Mouse (Mus musculus): ENCODE results near the gene Gpr3. TPM values are rescaled to one million over a fixed set of nuclear protein-coding genes. Genes with fewer than 3 reads are reported as not detected.

The Gpr3 gene
- total and polyA plus RNA-seq, 2 experiments from 2014 or later, result 4.5 to 10.8 TPM

- peaks cover 8% of the 10 kb centered on the region for H3K4me1 ChIP-seq (ENCODE audit: insufficient read depth, low read length)
- no peak for TF ChIP-seq CTCF (IDR thresholded peaks at IDR 0.05)
- H3K36me3 ChIP-seq (ENCODE audit: insufficient read depth, low read length), result no peaks in the 10 kb centered on the region
- no peak for DNase-seq (ENCODE audit: low spot score)
- no peak overlapping the region for H3K9ac ChIP-seq (replicated peaks; ENCODE audit: low read length, poor library complexity, severe bottlenecking)
- no peak overlapping the region for H3K27ac ChIP-seq (ENCODE audit: low read depth, low read length)
- no peak overlapping the region for H3K4me2 ChIP-seq (ENCODE audit: low read depth, low read length, poor library complexity, severe bottlenecking)
- H3K27me3 ChIP-seq (ENCODE audit: insufficient read depth, low read length), result no peaks in the 10 kb centered on the region
- no peak overlapping the region for H3K4me3 ChIP-seq (ENCODE audit: low read depth, low read length)
- 91% methylated on average over 7 of the region's 7 CpGs for WGBS
- no peak for ATAC-seq (ENCODE audit: low FRiP score)
- H3K9me3 ChIP-seq (ENCODE audit: low read length), result no peaks in the 10 kb centered on the region
Measured at GRCm38 (mm10) chr4:133179258-133179657, 33.1 kb downstream of the Gpr3 start.

DNA sequence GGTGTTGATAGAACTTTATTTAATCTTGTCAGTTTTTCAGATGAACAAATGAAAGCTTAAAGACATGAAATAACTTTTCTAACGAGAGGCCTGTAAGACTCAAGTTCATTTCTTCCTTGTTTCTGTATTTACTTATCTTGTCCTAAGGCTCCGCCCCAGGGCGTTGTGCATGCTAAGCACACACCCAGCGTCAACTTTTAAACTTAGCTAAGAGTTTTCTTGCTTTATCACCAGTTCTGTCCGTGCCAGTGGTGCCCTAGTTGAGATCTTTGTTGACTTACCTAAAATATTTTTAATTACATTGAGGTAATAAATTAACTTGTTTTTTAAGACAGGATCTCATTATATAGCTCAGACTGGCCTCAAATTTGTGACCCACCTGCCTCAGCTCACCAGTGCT is 34.0 kb downstream of the Gpr3 start:
- Histone ChIP-seq H3K4me1 (ENCODE audit: insufficient read depth, low read length) (peaks cover 8% of the 10 kb centered on the region), H3K27me3 (ENCODE audit: insufficient read depth, low read length) (no peaks in the 10 kb centered on the region), H3K27ac (ENCODE audit: low read depth, low read length) (no peak overlapping the region), H3K36me3 (ENCODE audit: insufficient read depth, low read length) (no peaks in the 10 kb centered on the region), H3K4me3 (ENCODE audit: low read depth, low read length) (no peak overlapping the region), H3K4me2 (ENCODE audit: low read depth, low read length, poor library complexity, severe bottlenecking) (no peak overlapping the region), H3K9me3 (ENCODE audit: low read length) (no peaks in the 10 kb centered on the region), H3K9ac (replicated peaks; ENCODE audit: low read length, poor library complexity, severe bottlenecking) (no peak overlapping the region)
- 92% methylated on average over 5 of the region's 5 CpGs for WGBS
- DNase-seq (ENCODE audit: low spot score), result no peak
- TF ChIP-seq CTCF (IDR thresholded peaks at IDR 0.05), result no peak
- ATAC-seq (ENCODE audit: low FRiP score), result no peak

DNA sequence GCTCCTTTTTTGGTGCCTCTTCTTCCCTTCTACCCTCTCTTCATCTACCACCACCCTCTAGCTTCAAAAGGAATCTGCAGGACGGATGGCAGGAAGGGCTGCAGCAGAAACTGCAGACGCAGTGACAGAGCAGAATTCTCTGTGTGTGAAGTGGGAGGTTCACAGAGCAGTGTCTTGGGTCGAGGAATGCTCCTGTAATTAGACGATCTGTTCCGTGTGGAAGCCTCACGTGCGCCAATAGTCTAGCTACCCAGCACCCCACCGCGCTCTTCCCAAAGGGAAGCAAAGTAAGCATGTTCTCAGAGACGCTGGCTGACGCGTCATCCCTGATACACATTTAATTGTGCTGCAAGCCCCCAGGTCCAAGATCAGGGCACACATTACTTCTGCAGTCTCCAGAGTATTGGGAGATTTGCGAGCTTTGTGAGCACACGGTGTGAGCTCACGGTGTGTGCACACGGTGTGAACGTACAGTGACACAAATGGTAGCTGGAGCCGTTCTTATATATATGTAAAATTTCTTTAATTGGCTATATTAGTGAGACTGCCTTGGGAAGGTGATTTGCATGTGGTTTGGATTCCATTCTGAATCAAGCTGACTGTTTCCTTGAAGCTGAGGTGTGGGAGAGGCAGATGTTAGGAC is 35.5 kb downstream of the Gpr3 start:
- no peak for TF ChIP-seq CTCF (IDR thresholded peaks at IDR 0.05)
- Histone ChIP-seq H3K9me3 (ENCODE audit: low read length) (no peaks in the 10 kb centered on the region), H3K27ac (ENCODE audit: low read depth, low read length) (peak overlapping the region; percentile 76), H3K4me2 (ENCODE audit: low read depth, low read length, poor library complexity, severe bottlenecking) (peak overlapping the region; percentile 20; the same call in 1 of the 2 replicates), H3K9ac (replicated peaks; ENCODE audit: low read length, poor library complexity, severe bottlenecking) (0 out of 2 replicates have a peak overlapping the region, but pooled peaks have one; percentile 42), H3K4me3 (ENCODE audit: low read depth, low read length) (no peak overlapping the region), H3K4me1 (ENCODE audit: insufficient read depth, low read length) (peaks cover 8% of the 10 kb centered on the region), H3K36me3 (ENCODE audit: insufficient read depth, low read length) (no peaks in the 10 kb centered on the region), H3K27me3 (ENCODE audit: insufficient read depth, low read length) (no peaks in the 10 kb centered on the region)
- ATAC-seq (ENCODE audit: low FRiP score) (peak; percentile 74; the same call in 1 of the 2 replicates), DNase-seq (ENCODE audit: low spot score) (peak; percentile 74)
- 33% methylated on average over 18 of the region's 18 CpGs for WGBS

- 0 out of 2 replicates have a peak overlapping the region, but pooled peaks have one; percentile 42 for H3K9ac ChIP-seq (replicated peaks; ENCODE audit: low read length, poor library complexity, severe bottlenecking)
Measured at GRCm38 (mm10) chr4:133175998-133176760, 36.2 kb downstream of the Gpr3 start.

GRCm38 (mm10) chr4:133175274-133175673 is 37.1 kb downstream of the Gpr3 start:
- TF ChIP-seq CTCF (IDR thresholded peaks at IDR 0.05), result no peak
- no peaks in the 10 kb centered on the region for H3K9me3 ChIP-seq (ENCODE audit: low read length)

More at GRCm38 (mm10) chr4:133175998-133176760, 36.2 kb downstream of the Gpr3 start:
- no peaks in the 10 kb centered on the region for H3K36me3 ChIP-seq (ENCODE audit: insufficient read depth, low read length)
- no peaks in the 10 kb centered on the region for H3K9me3 ChIP-seq (ENCODE audit: low read length)
- WGBS, result 40% methylated on average over 14 of the region's 14 CpGs
- peak overlapping the region; percentile 20; the same call in 1 of the 2 replicates for H3K4me2 ChIP-seq (ENCODE audit: low read depth, low read length, poor library complexity, severe bottlenecking)
- peak overlapping the region; percentile 76 for H3K27ac ChIP-seq (ENCODE audit: low read depth, low read length)
- no peaks in the 10 kb centered on the region for H3K27me3 ChIP-seq (ENCODE audit: insufficient read depth, low read length)
- H3K4me3 ChIP-seq (ENCODE audit: low read depth, low read length), result no peak overlapping the region
- peaks cover 8% of the 10 kb centered on the region for H3K4me1 ChIP-seq (ENCODE audit: insufficient read depth, low read length)
- no peak for TF ChIP-seq CTCF (IDR thresholded peaks at IDR 0.05)
- DNase-seq (ENCODE audit: low spot score) (peak; percentile 61), ATAC-seq (ENCODE audit: low FRiP score) (no peak)

GRCm38 (mm10) chr4:133174361-133174760 is 38.0 kb downstream of the Gpr3 start:
- TF ChIP-seq CTCF (IDR thresholded peaks at IDR 0.05), result no peak
- no peak overlapping the region for H3K4me2 ChIP-seq (ENCODE audit: low read depth, low read length, poor library complexity, severe bottlenecking)
- H3K9ac ChIP-seq (replicated peaks; ENCODE audit: low read length, poor library complexity, severe bottlenecking), result no peak overlapping the region
- WGBS, result 71% methylated on average over 4 of the region's 4 CpGs
- no peaks in the 10 kb centered on the region for H3K27me3 ChIP-seq (ENCODE audit: insufficient read depth, low read length)
- no peak overlapping the region for H3K4me3 ChIP-seq (ENCODE audit: low read depth, low read length)
- H3K4me1 ChIP-seq (ENCODE audit: insufficient read depth, low read length), result peaks cover 8% of the 10 kb centered on the region
- ATAC-seq (ENCODE audit: low FRiP score) (no peak), DNase-seq (ENCODE audit: low spot score) (no peak)
- H3K27ac ChIP-seq (ENCODE audit: low read depth, low read length), result no peak overlapping the region
- no peaks in the 10 kb centered on the region for H3K9me3 ChIP-seq (ENCODE audit: low read length)
- no peaks in the 10 kb centered on the region for H3K36me3 ChIP-seq (ENCODE audit: insufficient read depth, low read length)

More at GRCm38 (mm10) chr4:133175274-133175673, 37.1 kb downstream of the Gpr3 start:
- WGBS, result 77% methylated on average over 7 of the region's 7 CpGs
- Histone ChIP-seq H3K27ac (ENCODE audit: low read depth, low read length) (no peak overlapping the region), H3K9ac (replicated peaks; ENCODE audit: low read length, poor library complexity, severe bottlenecking) (no peak overlapping the region), H3K4me2 (ENCODE audit: low read depth, low read length, poor library complexity, severe bottlenecking) (no peak overlapping the region), H3K36me3 (ENCODE audit: insufficient read depth, low read length) (no peaks in the 10 kb centered on the region), H3K4me3 (ENCODE audit: low read depth, low read length) (no peak overlapping the region), H3K4me1 (ENCODE audit: insufficient read depth, low read length) (peaks cover 8% of the 10 kb centered on the region), H3K27me3 (ENCODE audit: insufficient read depth, low read length) (no peaks in the 10 kb centered on the region)
- ATAC-seq (ENCODE audit: low FRiP score) (no peak), DNase-seq (ENCODE audit: low spot score) (no peak)
